Mouse (Mus musculus) embryonic facial prominence, embryonic 15.5 days (tissue): ENCODE data around the gene Mtap. TPM values are rescaled to one million over a fixed set of nuclear protein-coding genes. Genes with fewer than 3 reads are reported as not detected.

ENCODE experiments used
- ATAC-seq: fragments of 200-750 bp; cut with Nextera tagmentation; 2 replicates; pipeline ENCODE4 v1.8.0; 2017; ENCODE audit warnings: low read depth, moderate TSS enrichment; ENCODE audit not compliant: insufficient number of reproducible peaks, low FRiP score, low TSS enrichment
- H3K27ac ChIP-seq: fragments of 300-500 bp; sonication (generic); replicated peaks from 2 replicates; pipeline ENCODE4 v1.5.1; 2015; ENCODE audit warnings: mild to moderate bottlenecking, inconsistent platforms
- H3K27me3 ChIP-seq: fragments of 300-500 bp; sonication (generic); 2 replicates; pipeline ENCODE4 v1.6.1; 2015; ENCODE audit warnings: inconsistent platforms
- H3K36me3 ChIP-seq: fragments of 300-500 bp; sonication (generic); 2 replicates; pipeline ENCODE4 v1.6.1; 2015; ENCODE audit warnings: mild to moderate bottlenecking, inconsistent platforms
- H3K4me1 ChIP-seq: fragments of 300-500 bp; sonication (generic); 2 replicates; pipeline ENCODE4 v1.6.1; 2015; ENCODE audit warnings: inconsistent platforms
- H3K4me2 ChIP-seq: fragments of 300-500 bp; sonication (generic); replicated peaks from 2 replicates; pipeline ENCODE4 v1.6.1; 2015; ENCODE audit warnings: mild to moderate bottlenecking, inconsistent platforms
- H3K4me3 ChIP-seq: fragments of 300-500 bp; sonication (generic); replicated peaks from 2 replicates; pipeline ENCODE4 v1.5.1; 2015; ENCODE audit warnings: mild to moderate bottlenecking, inconsistent platforms
- H3K9ac ChIP-seq: fragments of 300-500 bp; sonication (generic); 2 replicates; pipeline ENCODE4 v1.6.1; 2015; ENCODE audit warnings: inconsistent platforms
- H3K9me3 ChIP-seq: fragments of 300-500 bp; sonication (generic); replicated peaks from 2 replicates; pipeline ENCODE4 v1.6.1; 2016; ENCODE audit warnings: inconsistent platforms
- WGBS: fragments of 180-500 bp; shearing (Covaris S2); methylation state at CpG from one replicate; pipeline ENCODE4 v1.1.7; 2015; 5-methylcytosine and 5-hydroxymethylcytosine counted together
- polyA plus RNA-seq: library from polyadenylated mRNA; unstranded; fragments of >200 nt; fragmentation: Nextera tagmentation; extraction: Ambion mirVana; gene quantifications from 2 replicates; pipeline ENCODE4 v1.2.1, GENCODE M21; 2015

Gene Mtap
- polyA plus RNA-seq, result 59.0 and 64.2 TPM in 2 replicates

GRCm38 (mm10) chr4:89136906-89137541 lies at the start of gene Mtap:
Gene Mtap, plus strand, starts transcription at chr4:89137122.
- peak within 1 kb of the TSS; percentile 85 for H3K27ac ChIP-seq
- H3K9me3 ChIP-seq, result no peaks in the 10 kb centered on the region
- H3K4me3 ChIP-seq, result peak within 1 kb of the TSS; percentile 75
- WGBS, result under 1% methylated on average over 31 of the region's 31 CpGs
- H3K4me2 ChIP-seq, result peak within 1 kb of the TSS; percentile 81
- no peaks in the 10 kb centered on the region for H3K27me3 ChIP-seq
- H3K4me1 ChIP-seq, result peaks cover 34% of the 10 kb centered on the region
- peak within 1 kb of the TSS; percentile 63 for H3K9ac ChIP-seq
- H3K36me3 ChIP-seq, result no peaks in the 10 kb centered on the region
- ATAC-seq, result peak; percentile 94

GRCm38 (mm10) chr4:89089110-89089509 lies 47.8 kb upstream of the Mtap start:
- 66% methylated on average over 7 of the region's 7 CpGs for WGBS
- H3K4me2 ChIP-seq, result no peak overlapping the region
- H3K27ac ChIP-seq, result no peak overlapping the region
- ATAC-seq, result no peak
- H3K4me3 ChIP-seq, result no peak overlapping the region
- H3K4me1 ChIP-seq, result no peaks in the 10 kb centered on the region
- no peaks in the 10 kb centered on the region for H3K9me3 ChIP-seq
- H3K36me3 ChIP-seq, result no peaks in the 10 kb centered on the region
- no peaks in the 10 kb centered on the region for H3K27me3 ChIP-seq
- no peak overlapping the region for H3K9ac ChIP-seq

DNA sequence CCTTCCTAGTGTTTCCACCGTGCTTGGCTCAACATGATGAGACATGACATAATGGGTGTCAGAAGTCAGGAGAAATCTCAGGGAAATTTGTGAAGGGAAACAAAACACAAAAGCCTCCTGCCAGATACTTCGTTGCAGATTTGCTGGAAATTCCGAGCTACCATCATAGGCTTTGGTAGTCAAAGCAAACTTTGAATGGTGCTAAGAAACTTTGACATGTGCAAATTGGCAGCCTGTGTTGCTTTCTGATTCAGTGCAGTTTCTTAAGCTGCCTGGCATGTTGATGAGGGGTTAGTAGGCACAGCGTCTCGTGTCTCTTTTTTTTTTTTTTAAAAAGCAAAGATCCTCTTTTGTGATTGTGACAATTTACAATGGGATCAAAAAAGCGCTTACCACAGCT lies 46.7 kb upstream of the Mtap start:
- Histone ChIP-seq H3K9me3 (no peaks in the 10 kb centered on the region), H3K36me3 (no peaks in the 10 kb centered on the region), H3K4me2 (no peak overlapping the region), H3K9ac (no peak overlapping the region), H3K27me3 (no peaks in the 10 kb centered on the region), H3K27ac (no peak overlapping the region), H3K4me3 (no peak overlapping the region), H3K4me1 (no peaks in the 10 kb centered on the region)
- WGBS, result 60% methylated on average over 6 of the region's 6 CpGs
- ATAC-seq, result no peak

DNA sequence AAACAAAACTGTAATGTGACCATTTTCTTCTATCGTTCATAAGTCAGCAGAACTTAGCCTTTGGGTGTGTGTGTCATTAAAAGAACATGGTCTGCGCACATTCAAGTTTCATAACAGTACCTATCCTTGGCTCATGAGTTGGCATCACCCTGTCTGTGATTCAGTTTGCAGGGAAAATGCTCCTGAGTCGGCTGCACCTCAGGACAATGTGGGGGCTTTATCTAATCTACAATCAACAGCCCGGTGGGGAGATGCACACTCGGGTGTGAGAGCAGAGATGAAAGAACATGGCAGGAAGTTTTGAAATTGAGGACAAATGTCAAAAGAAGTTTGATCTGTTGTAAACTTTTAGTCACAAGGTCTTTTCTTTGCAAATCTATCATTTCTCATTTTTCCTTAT lies 44.8 kb upstream of the Mtap start:
- Histone ChIP-seq H3K36me3 (no peaks in the 10 kb centered on the region), H3K4me2 (no peak overlapping the region), H3K4me3 (no peak overlapping the region), H3K27ac (no peak overlapping the region), H3K9me3 (no peaks in the 10 kb centered on the region), H3K9ac (no peak overlapping the region), H3K27me3 (no peaks in the 10 kb centered on the region), H3K4me1 (no peaks in the 10 kb centered on the region)
- ATAC-seq, result no peak
- 52% methylated on average over 5 of the region's 5 CpGs for WGBS

DNA sequence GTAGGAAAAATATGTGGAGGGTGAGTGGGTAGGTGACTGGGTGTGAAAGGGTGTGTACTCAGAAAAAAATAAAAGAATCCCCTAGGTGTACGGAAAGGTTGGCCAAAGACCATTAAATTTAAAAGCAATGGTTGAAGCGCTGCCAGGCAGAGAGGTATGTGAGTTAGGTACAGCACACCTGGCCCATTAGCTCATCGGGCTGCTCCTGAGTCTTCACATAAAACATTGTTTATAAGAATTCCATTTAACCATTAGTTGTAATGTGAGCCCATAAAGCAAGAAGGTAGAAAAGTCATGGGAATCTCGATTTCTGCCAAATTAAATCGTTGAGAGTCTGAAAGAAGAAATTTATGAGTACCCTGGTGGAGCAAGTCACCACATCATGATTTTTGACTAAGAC lies 42.1 kb upstream of the Mtap start:
- Histone ChIP-seq H3K27ac (no peak overlapping the region), H3K27me3 (no peaks in the 10 kb centered on the region), H3K4me3 (no peak overlapping the region), H3K4me2 (no peak overlapping the region), H3K9ac (no peak overlapping the region), H3K4me1 (no peaks in the 10 kb centered on the region), H3K9me3 (no peaks in the 10 kb centered on the region), H3K36me3 (no peaks in the 10 kb centered on the region)
- no peak for ATAC-seq
- WGBS, result 65% methylated on average over 5 of the region's 5 CpGs

DNA sequence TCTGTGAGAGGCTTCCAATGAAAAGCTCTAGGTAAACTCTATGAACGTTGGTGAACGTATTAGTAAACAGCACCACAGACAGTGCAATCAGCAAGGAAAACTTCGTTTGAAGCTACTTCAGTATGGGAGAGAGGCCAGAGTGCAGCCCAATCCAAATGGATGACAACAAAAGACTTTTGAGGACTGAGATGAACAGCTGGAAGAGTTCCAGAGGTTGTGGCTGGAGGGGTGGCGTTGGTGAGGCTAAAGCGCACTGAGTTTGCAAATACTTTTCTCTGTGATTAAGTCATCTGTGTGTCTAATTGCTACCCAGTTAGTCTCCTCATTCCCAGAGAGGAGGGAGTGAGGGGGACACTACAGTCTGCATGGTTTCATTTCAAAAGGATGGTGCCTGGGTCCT lies 38.7 kb upstream of the Mtap start:
- H3K4me1 ChIP-seq, result no peaks in the 10 kb centered on the region
- H3K4me3 ChIP-seq, result no peak overlapping the region
- no peak overlapping the region for H3K9ac ChIP-seq
- 40% methylated on average over 5 of the region's 5 CpGs for WGBS
- H3K9me3 ChIP-seq, result no peaks in the 10 kb centered on the region
- no peak for ATAC-seq
- no peaks in the 10 kb centered on the region for H3K27me3 ChIP-seq
- H3K36me3 ChIP-seq, result no peaks in the 10 kb centered on the region
- no peak overlapping the region for H3K27ac ChIP-seq
- H3K4me2 ChIP-seq, result no peak overlapping the region

- no peak overlapping the region for H3K4me2 ChIP-seq
- no peaks in the 10 kb centered on the region for H3K27me3 ChIP-seq
- no peak for ATAC-seq
- no peaks in the 10 kb centered on the region for H3K4me1 ChIP-seq
- no peak overlapping the region for H3K4me3 ChIP-seq
- 10% methylated on average over 3 of the region's 3 CpGs for WGBS
- H3K36me3 ChIP-seq, result no peaks in the 10 kb centered on the region
- H3K27ac ChIP-seq, result no peak overlapping the region
- no peak overlapping the region for H3K9ac ChIP-seq
- H3K9me3 ChIP-seq, result no peaks in the 10 kb centered on the region
These were observed 35.6 kb upstream of the Mtap start for GRCm38 (mm10) chr4:89101276-89101675.

DNA sequence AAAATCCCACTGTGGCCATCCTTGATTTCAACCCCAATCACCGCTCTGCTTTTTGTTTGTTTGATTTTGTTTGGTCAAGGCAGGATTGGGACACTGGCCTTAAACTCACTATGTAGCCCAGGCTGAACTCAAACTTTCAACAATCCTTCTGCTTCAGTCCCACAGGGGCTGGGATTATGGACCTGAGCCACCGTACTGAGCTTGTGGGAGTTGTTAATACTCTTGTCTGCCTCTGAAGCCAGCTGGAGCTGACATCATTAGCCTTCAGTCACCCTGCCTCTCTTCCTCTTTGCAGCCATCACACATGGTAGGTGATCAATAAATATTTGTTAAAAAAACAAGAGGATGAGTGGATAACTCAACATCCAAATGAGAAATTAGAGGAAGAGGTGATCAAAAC lies 34.6 kb upstream of the Mtap start:
- H3K36me3 ChIP-seq, result no peaks in the 10 kb centered on the region
- H3K4me1 ChIP-seq, result no peaks in the 10 kb centered on the region
- WGBS, result 60% methylated on average over 2 of the region's 2 CpGs
- no peak overlapping the region for H3K27ac ChIP-seq
- H3K27me3 ChIP-seq, result no peaks in the 10 kb centered on the region
- H3K9me3 ChIP-seq, result no peaks in the 10 kb centered on the region
- H3K4me3 ChIP-seq, result no peak overlapping the region
- no peak overlapping the region for H3K9ac ChIP-seq
- no peak overlapping the region for H3K4me2 ChIP-seq
- ATAC-seq, result no peak

GRCm38 (mm10) chr4:89105486-89105885 lies 31.4 kb upstream of the Mtap start:
- H3K27ac ChIP-seq, result no peak overlapping the region
- no peak for ATAC-seq
- no peaks in the 10 kb centered on the region for H3K27me3 ChIP-seq
- 30% methylated on average over 2 of the region's 2 CpGs for WGBS
- no peak overlapping the region for H3K9ac ChIP-seq
- H3K4me3 ChIP-seq, result no peak overlapping the region
- H3K9me3 ChIP-seq, result no peaks in the 10 kb centered on the region
- no peaks in the 10 kb centered on the region for H3K4me1 ChIP-seq
- H3K4me2 ChIP-seq, result no peak overlapping the region
- H3K36me3 ChIP-seq, result no peaks in the 10 kb centered on the region

- Histone ChIP-seq H3K9ac (no peak overlapping the region), H3K27me3 (no peaks in the 10 kb centered on the region), H3K9me3 (no peaks in the 10 kb centered on the region), H3K4me1 (no peaks in the 10 kb centered on the region), H3K4me2 (no peak overlapping the region), H3K27ac (no peak overlapping the region), H3K4me3 (no peak overlapping the region), H3K36me3 (no peaks in the 10 kb centered on the region)
- ATAC-seq, result no peak
- 56% methylated on average over 2 of the region's 2 CpGs for WGBS
These were observed 30.4 kb upstream of the Mtap start for GRCm38 (mm10) chr4:89106505-89106904.

DNA sequence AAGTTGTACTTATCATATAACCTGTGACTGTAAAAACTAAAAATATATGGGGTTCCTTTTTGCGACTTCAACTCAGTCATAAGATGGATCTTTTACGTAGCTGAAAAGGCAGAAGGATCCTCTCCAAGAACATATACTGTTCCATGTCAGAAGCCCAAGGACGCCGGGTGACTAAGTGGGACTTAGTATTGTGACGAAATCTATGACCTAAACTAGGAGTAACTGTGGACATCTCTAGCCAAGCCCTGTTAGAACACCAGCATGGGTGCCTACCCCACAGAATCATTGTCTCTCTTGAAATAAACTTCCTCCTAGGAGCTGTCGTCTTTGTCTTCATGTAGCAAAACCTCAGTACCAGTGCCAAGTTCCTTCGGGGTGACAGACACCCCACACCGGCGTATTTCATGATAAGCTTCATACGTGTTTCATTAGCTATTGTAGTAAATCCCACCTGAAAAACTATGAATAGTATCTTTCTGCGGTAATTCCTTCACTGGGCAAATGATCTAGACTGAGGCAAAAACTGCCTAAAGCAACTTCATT lies 24.7 kb upstream of the Mtap start:
- Histone ChIP-seq H3K4me1 (no peaks in the 10 kb centered on the region), H3K27ac (no peak overlapping the region), H3K27me3 (no peaks in the 10 kb centered on the region), H3K4me3 (no peak overlapping the region), H3K4me2 (no peak overlapping the region), H3K36me3 (no peaks in the 10 kb centered on the region), H3K9ac (no peak overlapping the region), H3K9me3 (no peaks in the 10 kb centered on the region)
- WGBS, result 79% methylated on average over 11 of the region's 11 CpGs
- ATAC-seq, result no peak

DNA sequence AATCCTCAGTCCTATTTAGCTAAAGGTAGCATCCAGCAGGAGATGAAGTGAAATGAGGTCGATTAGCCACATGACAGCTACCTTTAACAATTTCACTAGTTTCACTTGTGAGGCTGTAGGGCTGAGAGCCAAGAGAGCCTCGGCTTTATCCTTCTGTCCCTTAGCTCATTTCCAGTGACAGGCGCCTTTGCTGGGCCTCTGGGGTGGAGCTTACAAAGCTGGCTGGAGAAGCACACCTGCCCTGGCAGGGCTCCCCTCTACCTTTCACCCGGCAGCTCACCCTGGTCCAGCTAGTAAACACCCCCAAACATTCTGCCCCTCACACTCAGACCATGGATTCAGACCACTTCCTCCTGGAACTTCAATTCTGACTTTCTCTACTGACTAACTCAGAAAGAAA lies 24.1 kb upstream of the Mtap start:
- Histone ChIP-seq H3K4me3 (no peak overlapping the region), H3K4me2 (no peak overlapping the region), H3K36me3 (no peaks in the 10 kb centered on the region), H3K9ac (no peak overlapping the region), H3K9me3 (no peaks in the 10 kb centered on the region), H3K27ac (no peak overlapping the region), H3K4me1 (no peaks in the 10 kb centered on the region), H3K27me3 (no peaks in the 10 kb centered on the region)
- no peak for ATAC-seq
- WGBS, result 49% methylated on average over 4 of the region's 4 CpGs
